14 mouse cellular contexts compared by ENCODE assay signal in the genomic region with DNA sequence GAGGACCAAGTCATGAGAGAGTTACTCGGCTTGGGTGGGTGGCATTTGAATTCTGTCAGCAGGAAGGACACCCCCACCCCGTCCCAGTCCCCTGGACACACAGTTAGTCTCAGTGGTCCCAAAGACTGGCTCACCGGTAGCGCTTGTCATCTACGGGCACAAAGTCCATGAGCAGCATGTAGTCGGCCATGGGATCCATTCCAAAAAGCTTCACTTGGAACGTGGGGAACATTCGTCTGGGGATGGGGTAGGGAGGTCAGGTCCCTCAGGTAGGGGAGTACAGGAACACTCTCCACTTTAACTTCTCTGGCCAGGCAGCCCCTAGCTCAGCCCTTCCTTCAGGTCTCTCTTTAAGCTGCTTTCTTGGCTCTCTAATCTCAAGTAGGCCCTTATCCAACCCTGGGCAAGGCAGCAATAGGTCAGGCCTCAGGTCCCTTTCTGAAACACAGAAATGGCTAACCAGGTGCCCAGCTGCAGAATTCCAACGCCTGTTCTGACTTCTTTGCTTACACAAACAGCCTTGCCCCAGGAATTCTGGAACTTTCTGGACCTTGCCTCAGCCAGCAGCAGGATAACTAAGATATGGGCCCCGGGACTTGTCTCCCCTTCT. TPM values are rescaled to one million over a fixed set of nuclear protein-coding genes. Genes with fewer than 3 reads are reported as not detected.
A peak's percentile ranks its signal among the peaks of the same experiment; 100 is the strongest.
DNase-seq lines count a peak whose midpoint lies in the region; ATAC-seq lines count a peak whose summit lies in the region.
"Had no signal": no experiment of that assay in that cellular context is flagged by ENCODE, and none has a peak within 500 bp of the region (broad histone marks: within the 10 kb centered on the region; RNA-seq: fewer than 3 reads in every experiment).

No protein-coding gene starts in this region.

- H3K9ac ChIP-seq in heart, embryonic 12.5 days, result no peak overlapping the region
- no peak overlapping the region for H3K9ac ChIP-seq in midbrain, embryonic 13.5 days (replicated peaks)
- H3K9ac ChIP-seq in midbrain, embryonic 15.5 days, result no peak overlapping the region
- no peak overlapping the region for H3K9ac ChIP-seq in stomach, embryonic 15.5 days
- H3K9ac ChIP-seq: liver, embryonic 15.5 days; midbrain, embryonic 12.5 days had no signal

- H3K27me3 ChIP-seq in heart, embryonic 12.5 days (replicated peaks), result peaks cover 97% of the 10 kb centered on the region
- H3K27me3 ChIP-seq in midbrain, embryonic 13.5 days, result peaks cover 100% of the 10 kb centered on the region
- peaks cover 98% of the 10 kb centered on the region for H3K27me3 ChIP-seq in midbrain, embryonic 15.5 days (replicated peaks)
- peaks cover 100% of the 10 kb centered on the region for H3K27me3 ChIP-seq in limb, embryonic 10.5 days (ENCODE audit: low read depth, poor library complexity, severe bottlenecking)
- H3K27me3 ChIP-seq in stomach, embryonic 15.5 days (replicated peaks), result peaks cover 99% of the 10 kb centered on the region

- WGBS in heart, embryonic 12.5 days, result 33% methylated on average over 10 of the region's 10 CpGs
- WGBS in midbrain, embryonic 13.5 days, result 3% methylated on average over 10 of the region's 10 CpGs
- 10% methylated on average over 10 of the region's 10 CpGs for WGBS in midbrain, embryonic 15.5 days
- WGBS in limb, embryonic 10.5 days, result 11% methylated on average over 10 of the region's 10 CpGs
- 54% methylated on average over 10 of the region's 10 CpGs for WGBS in stomach, embryonic 15.5 days

- peak overlapping the region; percentile 78; the same call in 1 of the 2 replicates for H3K4me2 ChIP-seq in heart, embryonic 12.5 days
- 0 out of 2 replicates have a peak overlapping the region, but pooled peaks have one; percentile 9 for H3K4me2 ChIP-seq in midbrain, embryonic 13.5 days (replicated peaks)
- no peak overlapping the region for H3K4me2 ChIP-seq in midbrain, embryonic 15.5 days
- H3K4me2 ChIP-seq in stomach, embryonic 15.5 days, result peak overlapping the region; percentile 90
- H3K4me2 ChIP-seq: liver, embryonic 15.5 days had no signal

- H3K4me3 ChIP-seq in heart, embryonic 12.5 days, result 0 out of 2 replicates have a peak overlapping the region, but pooled peaks have one; percentile 51
- H3K4me3 ChIP-seq in midbrain, embryonic 13.5 days (replicated peaks), result peak overlapping the region; percentile 8; the same call in 1 of the 2 replicates
- no peak overlapping the region for H3K4me3 ChIP-seq in midbrain, embryonic 15.5 days
- H3K4me3 ChIP-seq in limb, embryonic 10.5 days, result peak overlapping the region; percentile 49
- 0 out of 2 replicates have a peak overlapping the region, but pooled peaks have one; percentile 42 for H3K4me3 ChIP-seq in stomach, embryonic 15.5 days (replicated peaks)
- H3K4me3 ChIP-seq: liver, embryonic 15.5 days; midbrain, embryonic 12.5 days had no signal

- peaks cover 47% of the 10 kb centered on the region for H3K4me1 ChIP-seq in heart, embryonic 12.5 days (replicated peaks)
- H3K4me1 ChIP-seq in midbrain, embryonic 13.5 days (replicated peaks), result peaks cover 47% of the 10 kb centered on the region
- H3K4me1 ChIP-seq in midbrain, embryonic 15.5 days, result peaks cover 36% of the 10 kb centered on the region
- peaks cover 63% of the 10 kb centered on the region for H3K4me1 ChIP-seq in limb, embryonic 10.5 days
- H3K4me1 ChIP-seq in stomach, embryonic 15.5 days, result peaks cover 47% of the 10 kb centered on the region

- H3K36me3 ChIP-seq in heart, embryonic 12.5 days, result no peaks in the 10 kb centered on the region
- H3K36me3 ChIP-seq in midbrain, embryonic 13.5 days, result no peaks in the 10 kb centered on the region
- no peaks in the 10 kb centered on the region for H3K36me3 ChIP-seq in midbrain, embryonic 15.5 days (replicated peaks)
- H3K36me3 ChIP-seq in limb, embryonic 10.5 days, result no peaks in the 10 kb centered on the region
- no peaks in the 10 kb centered on the region for H3K36me3 ChIP-seq in stomach, embryonic 15.5 days
- H3K36me3 ChIP-seq: liver, embryonic 15.5 days; midbrain, embryonic 12.5 days had no signal

- DNase-seq in heart, postnatal 4 days, result no peak
- DNase-seq in limb, embryonic 10.5 days (ENCODE audit: low spot score), result no peak
- DNase-seq in cerebellum, adult 18-20 months, result no peak
- DNase-seq in thymus, postnatal 10 days (ENCODE audit: low spot score in 2 of 2), result no peak
- DNase-seq: cerebellum, adult 9-11 months; heart, postnatal 36 days; right cerebral cortex, postnatal 25 days had no signal

- ATAC-seq in heart, embryonic 12.5 days (ENCODE audit: insufficient number of reproducible peaks, low FRiP score), result no peak
- ATAC-seq in midbrain, embryonic 13.5 days, result no peak
- ATAC-seq in midbrain, embryonic 15.5 days (replicated peaks), result no peak
- ATAC-seq in stomach, embryonic 15.5 days (ENCODE audit: insufficient read depth, low FRiP score, low read depth), result no peak

- H3K9me3 ChIP-seq in heart, embryonic 12.5 days (replicated peaks), result no peaks in the 10 kb centered on the region
- H3K9me3 ChIP-seq in midbrain, embryonic 13.5 days, result no peaks in the 10 kb centered on the region
- H3K9me3 ChIP-seq in midbrain, embryonic 15.5 days, result no peaks in the 10 kb centered on the region
- no peaks in the 10 kb centered on the region for H3K9me3 ChIP-seq in limb, embryonic 10.5 days (replicated peaks)
- no peaks in the 10 kb centered on the region for H3K9me3 ChIP-seq in stomach, embryonic 15.5 days
- H3K9me3 ChIP-seq: liver, embryonic 15.5 days; midbrain, embryonic 12.5 days had no signal

- no peak overlapping the region for H3K27ac ChIP-seq in heart, embryonic 12.5 days (ENCODE audit: poor library complexity, severe bottlenecking)
- no peak overlapping the region for H3K27ac ChIP-seq in midbrain, embryonic 13.5 days
- no peak overlapping the region for H3K27ac ChIP-seq in midbrain, embryonic 15.5 days
- no peak overlapping the region for H3K27ac ChIP-seq in limb, embryonic 10.5 days
- H3K27ac ChIP-seq in stomach, embryonic 15.5 days, result no peak overlapping the region
- H3K27ac ChIP-seq: kidney, postnatal 0 days; liver, embryonic 15.5 days; midbrain, embryonic 12.5 days had no signal

RNA-seq across cellular contexts. Expression of gene Tbx1, which starts 5.5 kb away (rescaled TPM):
- polyA plus RNA-seq in heart, embryonic 12.5 days (2016; fragmentation: Nextera tagmentation; extraction: Ambion mirVana), result 0.13 and 0.67 TPM in 2 replicates
- under 1 TPM; 0.55 to 0.68 TPM for total RNA-seq in heart, postnatal 4 days (2021)
- 0.34 and 0.71 TPM in 2 replicates for polyA plus RNA-seq in midbrain, embryonic 13.5 days (2015; fragmentation: Nextera tagmentation; extraction: Ambion mirVana)
- 0.80 and 0.98 TPM in 2 replicates for polyA plus RNA-seq in midbrain, embryonic 15.5 days (2015; fragmentation: Nextera tagmentation; extraction: Ambion mirVana)
- 1.1 and 1.7 TPM in 2 replicates for polyA plus RNA-seq in limb, embryonic 10.5 days (2016; fragmentation: Nextera tagmentation; extraction: Ambion mirVana)
- polyA plus RNA-seq in stomach, embryonic 15.5 days (2015; fragmentation: Nextera tagmentation; extraction: Ambion mirVana), result 0.85 and 1.1 TPM in 2 replicates

RNA-seq across cellular contexts. Expression of gene Gp1bb, which starts 37.2 kb away (rescaled TPM):
- 5.5 and 7.9 TPM in 2 replicates for polyA plus RNA-seq in heart, embryonic 12.5 days (2016; fragmentation: Nextera tagmentation; extraction: Ambion mirVana)
- total RNA-seq in heart, postnatal 4 days (2021), result 1 to 10 TPM in 1 of 2 experiments, under 1 TPM in 1; 0.32 to 1.1 TPM
- polyA plus RNA-seq in midbrain, embryonic 13.5 days (2015; fragmentation: Nextera tagmentation; extraction: Ambion mirVana), result 8.2 and 10.5 TPM in 2 replicates
- polyA plus RNA-seq in midbrain, embryonic 15.5 days (2015; fragmentation: Nextera tagmentation; extraction: Ambion mirVana), result 13.1 and 13.7 TPM in 2 replicates
- 1.8 and 2.8 TPM in 2 replicates for polyA plus RNA-seq in limb, embryonic 10.5 days (2016; fragmentation: Nextera tagmentation; extraction: Ambion mirVana)
- 1.3 and 1.6 TPM in 2 replicates for polyA plus RNA-seq in stomach, embryonic 15.5 days (2015; fragmentation: Nextera tagmentation; extraction: Ambion mirVana)

RNA-seq across cellular contexts. Expression of gene Gm49601, which starts 41.2 kb away (rescaled TPM):
- 1.2 and 1.8 TPM in 2 replicates for polyA plus RNA-seq in heart, embryonic 12.5 days (2016; fragmentation: Nextera tagmentation; extraction: Ambion mirVana)
- 1 to 10 TPM; 4.0 to 5.1 TPM for total RNA-seq in heart, postnatal 4 days (2021)
- polyA plus RNA-seq in midbrain, embryonic 13.5 days (2015; fragmentation: Nextera tagmentation; extraction: Ambion mirVana), result 16.5 and 18.3 TPM in 2 replicates
- 22.8 and 23.3 TPM in 2 replicates for polyA plus RNA-seq in midbrain, embryonic 15.5 days (2015; fragmentation: Nextera tagmentation; extraction: Ambion mirVana)
- 2.3 and 4.7 TPM in 2 replicates for polyA plus RNA-seq in limb, embryonic 10.5 days (2016; fragmentation: Nextera tagmentation; extraction: Ambion mirVana)
- polyA plus RNA-seq in stomach, embryonic 15.5 days (2015; fragmentation: Nextera tagmentation; extraction: Ambion mirVana), result 2.6 and 3.4 TPM in 2 replicates

RNA-seq across cellular contexts. Expression of gene Sept5, which starts 44.7 kb away (rescaled TPM):
- polyA plus RNA-seq in heart, embryonic 12.5 days (2016; fragmentation: Nextera tagmentation; extraction: Ambion mirVana), result 6.3 and 6.5 TPM in 2 replicates
- total RNA-seq in heart, postnatal 4 days (2021), result 10 to 100 TPM; 10.4 to 15.2 TPM
- 149 and 151 TPM in 2 replicates for polyA plus RNA-seq in midbrain, embryonic 13.5 days (2015; fragmentation: Nextera tagmentation; extraction: Ambion mirVana)
- 223 and 229 TPM in 2 replicates for polyA plus RNA-seq in midbrain, embryonic 15.5 days (2015; fragmentation: Nextera tagmentation; extraction: Ambion mirVana)
- 19.4 and 29.1 TPM in 2 replicates for polyA plus RNA-seq in limb, embryonic 10.5 days (2016; fragmentation: Nextera tagmentation; extraction: Ambion mirVana)
- 21.7 and 22.9 TPM in 2 replicates for polyA plus RNA-seq in stomach, embryonic 15.5 days (2015; fragmentation: Nextera tagmentation; extraction: Ambion mirVana)
